Mouse (Mus musculus) hindbrain, embryonic 15.5 days (tissue): ENCODE results near the gene Add2. TPM values are rescaled to one million over a fixed set of nuclear protein-coding genes. Genes with fewer than 3 reads are reported as not detected.

Experiments used
- ATAC-seq: fragments of 200-750 bp; cut with Nextera tagmentation; 2 replicates; pipeline ENCODE4 v1.8.0; 2017; ENCODE audit warnings: low read depth, moderate number of reproducible peaks, moderate TSS enrichment; ENCODE audit not compliant: low FRiP score
- H3K27ac ChIP-seq: fragments of 300-500 bp; sonication (generic); replicated peaks from 2 replicates; pipeline ENCODE4 v1.5.1; 2015; ENCODE audit warnings: mild to moderate bottlenecking, inconsistent platforms
- H3K27me3 ChIP-seq: fragments of 300-500 bp; sonication (generic); 2 replicates; pipeline ENCODE4 v1.6.1; 2015; ENCODE audit warnings: control low read depth, inconsistent platforms
- H3K36me3 ChIP-seq: fragments of 300-500 bp; sonication (generic); 2 replicates; pipeline ENCODE4 v1.6.1; 2015; ENCODE audit warnings: control low read depth, inconsistent platforms
- H3K4me1 ChIP-seq: fragments of 300-500 bp; sonication (generic); replicated peaks from 2 replicates; pipeline ENCODE4 v1.6.1; 2015; ENCODE audit warnings: control low read depth, inconsistent platforms
- H3K4me2 ChIP-seq: fragments of 300-500 bp; sonication (generic); 2 replicates; pipeline ENCODE4 v1.6.1; 2015; ENCODE audit warnings: moderate library complexity, mild to moderate bottlenecking, inconsistent platforms
- H3K4me3 ChIP-seq: fragments of 300-500 bp; sonication (generic); 2 replicates; pipeline ENCODE4 v1.5.1; 2015; ENCODE audit warnings: mild to moderate bottlenecking, inconsistent platforms
- H3K9ac ChIP-seq: fragments of 300-500 bp; sonication (generic); 2 replicates; pipeline ENCODE4 v1.6.1; 2015; ENCODE audit warnings: inconsistent platforms
- H3K9me3 ChIP-seq: fragments of 300-500 bp; sonication (generic); 2 replicates; pipeline ENCODE4 v1.6.1; 2016; ENCODE audit warnings: control low read depth, inconsistent platforms
- WGBS: fragments of 180-500 bp; shearing (Covaris S2); methylation state at CpG from one replicate; pipeline ENCODE4 v1.1.7; 2015; 5-methylcytosine and 5-hydroxymethylcytosine counted together
- polyA plus RNA-seq: library from polyadenylated mRNA; unstranded; fragments of >200 nt; fragmentation: Nextera tagmentation; extraction: Ambion mirVana; gene quantifications from 2 replicates; pipeline ENCODE4 v1.2.1, GENCODE M21; 2015

Add2 gene
- polyA plus RNA-seq, 1 experiment from 2014 or later, result 149 TPM

DNA sequence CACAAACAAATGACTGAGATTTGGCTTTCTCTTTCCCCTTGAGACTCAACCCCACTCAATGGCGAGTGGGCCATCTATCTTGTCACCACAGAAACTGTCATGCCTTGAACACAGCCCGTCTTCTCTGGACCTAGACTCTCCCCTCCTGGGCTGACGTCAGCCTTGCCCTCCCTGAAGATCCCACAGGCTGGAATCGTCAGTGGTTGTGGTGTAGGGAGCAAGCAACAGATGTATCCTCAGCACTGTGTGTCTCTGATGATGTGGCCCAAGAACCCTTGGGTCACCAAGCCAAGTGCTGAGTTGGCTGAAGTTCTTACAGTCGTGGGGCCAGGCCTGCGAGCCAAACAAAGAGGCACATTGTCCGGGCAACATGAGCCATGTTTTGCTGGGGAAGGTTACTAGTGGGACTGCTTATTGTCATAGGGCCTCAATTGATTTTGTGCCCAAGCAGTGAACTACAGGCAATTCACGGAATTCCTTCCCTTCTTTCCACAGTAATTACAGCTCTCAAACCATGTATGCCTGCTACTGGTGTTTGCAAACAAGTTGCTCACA is 125.0 kb downstream of the Add2 start:
- WGBS, result 74% methylated on average over 8 of the region's 8 CpGs
- Histone ChIP-seq H3K36me3 (no peaks in the 10 kb centered on the region), H3K9ac (no peak overlapping the region), H3K4me3 (no peak overlapping the region), H3K9me3 (no peaks in the 10 kb centered on the region), H3K27me3 (0 out of 2 replicates have a peak, but pooled peaks cover 3% of the 10 kb centered on the region), H3K27ac (no peak overlapping the region), H3K4me1 (no peaks in the 10 kb centered on the region; the same call in 1 of the 2 replicates), H3K4me2 (no peak overlapping the region)
- ATAC-seq, result no peak

GRCm38 (mm10) chr6:86154006-86154405 is 125.5 kb downstream of the Add2 start:
- H3K36me3 ChIP-seq, result no peaks in the 10 kb centered on the region
- H3K27me3 ChIP-seq, result 0 out of 2 replicates have a peak, but pooled peaks cover 3% of the 10 kb centered on the region
- no peak overlapping the region for H3K4me3 ChIP-seq
- no peak overlapping the region for H3K9ac ChIP-seq
- H3K9me3 ChIP-seq, result no peaks in the 10 kb centered on the region
- H3K4me1 ChIP-seq, result no peaks in the 10 kb centered on the region; the same call in 1 of the 2 replicates
- no peak overlapping the region for H3K4me2 ChIP-seq
- 88% methylated on average over 5 of the region's 5 CpGs for WGBS
- H3K27ac ChIP-seq, result no peak overlapping the region
- no peak for ATAC-seq

DNA sequence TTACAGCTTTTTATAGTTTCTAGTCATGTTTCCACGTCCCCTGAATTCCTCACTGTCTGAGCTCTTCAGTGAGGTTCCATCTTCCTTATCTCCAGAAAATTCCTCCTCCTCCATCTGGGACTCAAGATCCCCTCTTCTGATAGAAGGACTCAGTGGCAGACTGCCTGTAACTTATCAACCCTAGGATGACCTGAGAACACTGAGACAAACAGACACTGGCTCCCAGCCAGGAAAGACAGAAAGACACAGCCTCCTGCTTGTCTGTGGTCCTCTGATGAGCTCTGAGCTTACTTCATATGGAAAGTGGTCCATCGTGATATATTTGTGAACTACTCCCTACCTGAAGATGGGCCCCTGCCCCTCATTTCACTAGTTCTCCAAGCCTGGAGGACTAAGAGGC is 126.0 kb downstream of the Add2 start:
- ATAC-seq, result no peak
- Histone ChIP-seq H3K9me3 (no peaks in the 10 kb centered on the region), H3K9ac (no peak overlapping the region), H3K27ac (no peak overlapping the region), H3K4me1 (no peaks in the 10 kb centered on the region; the same call in 1 of the 2 replicates), H3K4me2 (no peak overlapping the region), H3K27me3 (0 out of 2 replicates have a peak, but pooled peaks cover 3% of the 10 kb centered on the region), H3K36me3 (no peaks in the 10 kb centered on the region), H3K4me3 (no peak overlapping the region)
- 87% methylated on average over 2 of the region's 2 CpGs for WGBS

GRCm38 (mm10) chr6:86157253-86158234 is 129.1 kb downstream of the Add2 start:
- H3K36me3 ChIP-seq, result no peaks in the 10 kb centered on the region
- 63% methylated on average over 17 of the region's 17 CpGs for WGBS
- H3K27me3 ChIP-seq, result 0 out of 2 replicates have a peak, but pooled peaks cover 3% of the 10 kb centered on the region

DNA sequence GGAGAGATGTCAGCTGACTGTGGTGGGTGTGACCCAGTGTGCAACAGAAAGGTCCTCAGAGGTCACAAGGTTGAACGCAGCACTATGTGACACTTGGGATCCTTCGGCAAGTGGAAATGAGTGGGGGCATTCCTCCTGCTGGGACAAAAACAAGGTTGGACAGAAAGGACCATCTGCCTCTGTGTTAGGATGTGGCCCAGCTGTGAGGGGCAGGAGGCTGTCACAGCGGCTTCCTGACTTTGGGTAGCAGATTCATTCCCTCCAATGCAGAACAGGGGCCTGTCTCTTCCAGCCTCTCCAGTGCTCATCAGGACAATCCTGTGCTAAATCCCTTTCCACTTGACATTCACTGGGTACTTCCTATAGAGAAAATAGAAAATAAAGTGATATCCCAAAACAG is 132.4 kb downstream of the Add2 start:
- no peak for ATAC-seq
- no peaks in the 10 kb centered on the region; the same call in 1 of the 2 replicates for H3K4me1 ChIP-seq
- 0 out of 2 replicates have a peak, but pooled peaks cover 3% of the 10 kb centered on the region for H3K27me3 ChIP-seq
- no peak overlapping the region for H3K4me2 ChIP-seq
- no peaks in the 10 kb centered on the region for H3K9me3 ChIP-seq
- no peaks in the 10 kb centered on the region for H3K36me3 ChIP-seq
- H3K9ac ChIP-seq, result no peak overlapping the region
- no peak overlapping the region for H3K27ac ChIP-seq
- no peak overlapping the region for H3K4me3 ChIP-seq
- 53% methylated on average over 3 of the region's 3 CpGs for WGBS

More at GRCm38 (mm10) chr6:86157253-86158234, 129.1 kb downstream of the Add2 start:
- no peak overlapping the region for H3K9ac ChIP-seq
- H3K4me1 ChIP-seq, result no peaks in the 10 kb centered on the region; the same call in 1 of the 2 replicates
- H3K27ac ChIP-seq, result no peak overlapping the region
- no peak overlapping the region for H3K4me3 ChIP-seq
- no peaks in the 10 kb centered on the region for H3K9me3 ChIP-seq
- no peak for ATAC-seq
- no peak overlapping the region for H3K4me2 ChIP-seq

DNA sequence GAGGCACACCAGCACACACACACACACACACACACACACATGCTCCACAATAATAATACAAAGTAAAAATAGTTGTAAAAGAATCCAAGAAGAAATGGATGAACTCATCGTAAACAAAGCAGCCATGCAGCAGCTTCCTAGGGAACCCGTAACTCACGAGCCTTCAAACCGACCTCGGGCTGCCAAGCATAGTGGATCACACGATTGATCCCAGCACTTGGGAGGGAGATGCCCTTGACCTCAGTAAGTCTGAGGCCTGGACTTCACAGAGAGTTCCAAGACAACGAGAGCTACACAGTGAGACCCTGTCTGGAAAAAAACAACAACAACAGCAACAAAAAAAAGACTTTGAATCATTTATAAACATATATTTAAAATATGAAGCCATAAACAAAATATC is 133.1 kb downstream of the Add2 start:
- no peak for ATAC-seq
- no peaks in the 10 kb centered on the region; the same call in 1 of the 2 replicates for H3K4me1 ChIP-seq
- no peak overlapping the region for H3K4me2 ChIP-seq
- no peaks in the 10 kb centered on the region for H3K27me3 ChIP-seq
- no peaks in the 10 kb centered on the region for H3K36me3 ChIP-seq
- 54% methylated on average over 7 of the region's 7 CpGs for WGBS
- no peaks in the 10 kb centered on the region for H3K9me3 ChIP-seq
- no peak overlapping the region for H3K4me3 ChIP-seq
- H3K27ac ChIP-seq, result no peak overlapping the region
- H3K9ac ChIP-seq, result no peak overlapping the region

DNA sequence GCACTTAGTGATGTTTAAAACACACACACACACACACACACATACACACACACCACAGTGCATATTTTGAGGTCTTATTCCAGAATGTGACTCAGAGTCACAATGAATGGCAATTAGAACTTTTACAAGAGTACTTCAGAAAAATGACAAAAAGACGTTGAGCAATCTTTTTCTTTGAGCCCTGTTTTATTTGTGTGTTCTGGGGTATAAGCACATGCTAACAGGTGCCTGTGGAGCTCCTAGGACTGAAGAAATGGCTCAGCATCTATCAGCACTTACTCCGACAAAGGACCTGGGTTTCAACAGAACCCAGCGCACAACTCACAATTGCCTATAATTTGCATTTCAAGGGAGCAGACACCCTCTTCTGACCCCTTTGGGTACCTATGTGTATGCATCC is 135.5 kb downstream of the Add2 start:
- no peaks in the 10 kb centered on the region for H3K36me3 ChIP-seq
- 25% methylated on average over 3 of the region's 3 CpGs for WGBS
- H3K4me2 ChIP-seq, result no peak overlapping the region
- no peaks in the 10 kb centered on the region for H3K9me3 ChIP-seq
- no peak for ATAC-seq
- no peak overlapping the region for H3K4me3 ChIP-seq
- H3K4me1 ChIP-seq, result no peaks in the 10 kb centered on the region
- no peak overlapping the region for H3K9ac ChIP-seq
- H3K27me3 ChIP-seq, result no peaks in the 10 kb centered on the region
- H3K27ac ChIP-seq, result no peak overlapping the region

DNA sequence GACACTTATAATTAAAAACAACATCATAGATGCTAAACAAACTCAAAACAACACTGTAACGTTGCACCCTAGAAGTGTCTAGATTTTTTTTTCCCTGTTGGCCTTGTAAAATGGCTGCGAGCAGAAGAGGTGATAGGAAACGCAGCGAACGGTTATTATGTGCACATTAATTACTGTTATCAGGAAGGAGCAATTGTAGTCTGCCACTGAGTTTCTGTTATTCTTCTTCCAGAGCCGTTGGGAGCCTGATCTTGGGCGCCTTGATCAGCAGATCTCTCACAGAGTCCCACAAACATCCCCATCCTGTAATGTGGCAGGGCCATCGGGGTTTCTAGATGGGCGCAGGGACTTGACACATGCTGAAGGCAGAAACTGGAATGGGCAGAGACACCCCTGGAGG is 137.9 kb downstream of the Add2 start:
- ATAC-seq, result no peak
- H3K27ac ChIP-seq, result no peak overlapping the region
- H3K9ac ChIP-seq, result no peak overlapping the region
- WGBS, result 84% methylated on average over 9 of the region's 9 CpGs
- H3K4me3 ChIP-seq, result no peak overlapping the region
- no peaks in the 10 kb centered on the region for H3K9me3 ChIP-seq
- no peaks in the 10 kb centered on the region for H3K4me1 ChIP-seq
- no peaks in the 10 kb centered on the region for H3K27me3 ChIP-seq
- no peak overlapping the region for H3K4me2 ChIP-seq
- no peaks in the 10 kb centered on the region for H3K36me3 ChIP-seq

- ATAC-seq, result no peak
- Histone ChIP-seq H3K4me1 (no peaks in the 10 kb centered on the region), H3K4me2 (no peak overlapping the region), H3K36me3 (no peaks in the 10 kb centered on the region), H3K27ac (no peak overlapping the region), H3K27me3 (no peaks in the 10 kb centered on the region), H3K4me3 (no peak overlapping the region), H3K9ac (no peak overlapping the region), H3K9me3 (no peaks in the 10 kb centered on the region)
- WGBS, result 78% methylated on average over 5 of the region's 5 CpGs
Observed at GRCm38 (mm10) chr6:86167851-86168250, 139.4 kb downstream of the Add2 start.

- no peak for ATAC-seq
- 78% methylated on average over 4 of the region's 4 CpGs for WGBS
Observed at GRCm38 (mm10) chr6:86169166-86169565, 140.7 kb downstream of the Add2 start.

More at GRCm38 (mm10) chr6:86169166-86169565, 140.7 kb downstream of the Add2 start:
- Histone ChIP-seq H3K9me3 (no peaks in the 10 kb centered on the region), H3K4me1 (no peaks in the 10 kb centered on the region), H3K4me2 (no peak overlapping the region), H3K36me3 (no peaks in the 10 kb centered on the region), H3K9ac (no peak overlapping the region), H3K27me3 (no peaks in the 10 kb centered on the region), H3K4me3 (no peak overlapping the region), H3K27ac (no peak overlapping the region)
